Mouse (Mus musculus) embryonic fibroblast, embryonic 13.5 days (primary cell): Measurements from ENCODE around the gene Plce1.

Experiments used
- CTCF ChIP-seq: IDR thresholded peaks from 2 replicates; pipeline ENCODE4 v1.5.1; 2011; ENCODE audit warnings: mild to moderate bottlenecking, control low read depth, low read length, moderate library complexity, borderline replicate concordance; ENCODE audit not compliant: insufficient read depth
- POLR2A ChIP-seq: IDR thresholded peaks from 2 replicates; pipeline ENCODE4 v1.6.1; 2011; ENCODE audit warnings: low read depth, mild to moderate bottlenecking, control low read depth, low read length, moderate library complexity

DNA sequence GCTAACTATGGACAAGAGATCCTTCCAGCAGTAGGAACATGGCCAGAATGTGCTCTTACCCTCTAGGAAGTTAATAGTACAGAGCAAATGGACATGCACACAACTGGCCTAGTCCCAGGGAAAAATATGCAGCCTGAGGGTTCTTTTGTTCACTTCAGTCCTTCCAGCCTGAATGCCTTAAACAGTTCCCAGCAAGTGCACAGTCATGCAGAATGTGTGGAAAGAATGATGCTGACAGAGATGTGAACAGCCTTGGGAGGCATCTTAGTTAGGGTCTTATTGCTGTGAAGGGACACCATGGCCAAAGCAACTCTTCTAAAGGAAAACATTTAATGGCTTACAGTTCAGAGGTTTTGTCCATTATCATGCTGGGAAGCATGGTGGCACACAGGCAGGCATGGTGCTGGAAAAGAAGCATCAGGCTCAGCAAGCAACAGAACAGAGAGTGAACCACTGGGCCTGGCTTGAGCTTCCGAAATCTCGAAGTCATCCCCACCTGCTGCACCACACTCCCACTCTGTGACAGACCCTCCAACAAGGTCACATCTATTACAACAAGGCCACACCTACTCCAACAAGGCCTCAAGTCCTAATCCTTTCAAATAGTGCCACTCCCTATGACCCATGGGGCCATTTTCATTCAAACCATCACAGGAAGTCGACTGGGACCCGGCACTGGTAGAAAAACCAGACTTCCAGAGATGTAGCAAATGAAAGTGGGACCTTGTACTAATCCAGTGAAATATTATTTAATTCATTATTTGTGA is 208.0 kb downstream of the Plce1 start:
- no peak for TF ChIP-seq POLR2A
- TF ChIP-seq CTCF, result no peak
